Mouse (Mus musculus): ENCODE results near the gene Lrrfip1.
A peak's percentile ranks its signal among the peaks of the same experiment; 100 is the strongest.

Lrrfip1 gene

GRCm38 (mm10) chr1:91080423-91080749 is 81.8 kb downstream of the Lrrfip1 start:
- DNase-seq (ENCODE audit: extremely low spot score, low read depth, low spot score), result no peak

GRCm38 (mm10) chr1:91084374-91084773 is 85.8 kb downstream of the Lrrfip1 start:
- no peak for DNase-seq (ENCODE audit: extremely low spot score, low read depth, low spot score)

GRCm38 (mm10) chr1:91085009-91085408 is 86.5 kb downstream of the Lrrfip1 start:
- DNase-seq (ENCODE audit: extremely low spot score, low read depth, low spot score), result no peak

- DNase-seq (ENCODE audit: extremely low spot score, low read depth, low spot score), result no peak
These were observed 87.1 kb downstream of the Lrrfip1 start for GRCm38 (mm10) chr1:91085686-91086085.

GRCm38 (mm10) chr1:91086325-91086724 is 87.8 kb downstream of the Lrrfip1 start:
- DNase-seq (ENCODE audit: extremely low spot score, low read depth, low spot score), result no peak

GRCm38 (mm10) chr1:91086748-91087147 is 88.2 kb downstream of the Lrrfip1 start:
- DNase-seq (ENCODE audit: extremely low spot score, low read depth, low spot score), result no peak

- DNase-seq (ENCODE audit: extremely low spot score, low read depth, low spot score), result no peak
These were observed 89.5 kb downstream of the Lrrfip1 start for GRCm38 (mm10) chr1:91088027-91088426.

- no peak for DNase-seq (ENCODE audit: extremely low spot score, low read depth, low spot score)
These were observed 90.4 kb downstream of the Lrrfip1 start for GRCm38 (mm10) chr1:91088941-91089340.

- DNase-seq (ENCODE audit: extremely low spot score, low read depth, low spot score), result no peak
These were observed 91.9 kb downstream of the Lrrfip1 start for GRCm38 (mm10) chr1:91090456-91090855.

- DNase-seq (ENCODE audit: extremely low spot score, low read depth, low spot score), result no peak
These were observed 93.9 kb downstream of the Lrrfip1 start for GRCm38 (mm10) chr1:91092451-91092850.

GRCm38 (mm10) chr1:91093296-91093695 is 94.8 kb downstream of the Lrrfip1 start:
- DNase-seq (ENCODE audit: extremely low spot score, low read depth, low spot score), result no peak

- DNase-seq (ENCODE audit: extremely low spot score, low read depth, low spot score), result no peak
These were observed 95.5 kb downstream of the Lrrfip1 start for GRCm38 (mm10) chr1:91094001-91094400.

GRCm38 (mm10) chr1:91095258-91095657 is 96.7 kb downstream of the Lrrfip1 start:
- DNase-seq (ENCODE audit: extremely low spot score, low read depth, low spot score), result no peak

GRCm38 (mm10) chr1:91095853-91096252 is 97.3 kb downstream of the Lrrfip1 start:
- no peak for DNase-seq (ENCODE audit: extremely low spot score, low read depth, low spot score)

- DNase-seq (ENCODE audit: extremely low spot score, low read depth, low spot score), result no peak
These were observed 98.0 kb downstream of the Lrrfip1 start for GRCm38 (mm10) chr1:91096490-91096889.

- DNase-seq (ENCODE audit: extremely low spot score, low read depth, low spot score), result no peak
These were observed 98.8 kb downstream of the Lrrfip1 start for GRCm38 (mm10) chr1:91097283-91097834.

- peak; percentile 64 for DNase-seq (ENCODE audit: extremely low spot score, low read depth, low spot score)
These were observed 100.3 kb downstream of the Lrrfip1 start for GRCm38 (mm10) chr1:91098887-91099286.

- no peak for DNase-seq (ENCODE audit: extremely low spot score, low read depth, low spot score)
These were observed 103.3 kb downstream of the Lrrfip1 start for GRCm38 (mm10) chr1:91101709-91102440.

- DNase-seq (ENCODE audit: extremely low spot score, low read depth, low spot score), result no peak
These were observed 104.9 kb downstream of the Lrrfip1 start for GRCm38 (mm10) chr1:91103366-91103983.

- DNase-seq (ENCODE audit: extremely low spot score, low read depth, low spot score), result no peak
These were observed 109.0 kb downstream of the Lrrfip1 start for GRCm38 (mm10) chr1:91107548-91107947.

GRCm38 (mm10) chr1:91109302-91109701 is 110.8 kb downstream of the Lrrfip1 start:
- DNase-seq (ENCODE audit: extremely low spot score, low read depth, low spot score), result no peak

- no peak for DNase-seq (ENCODE audit: extremely low spot score, low read depth, low spot score)
These were observed 113.6 kb downstream of the Lrrfip1 start for GRCm38 (mm10) chr1:91112171-91112570.
